Mouse (Mus musculus): Measurements from ENCODE around the gene Micu1.

GRCm38 (mm10) chr10:59875396-59875795, 173.1 kb downstream of the Micu1 start:
- TF ChIP-seq POLR2A (IDR thresholded peaks at IDR 0.05; ENCODE audit: borderline replicate concordance, insufficient read depth, low read length) (no peak), CTCF (IDR thresholded peaks at IDR 0.05; ENCODE audit: borderline replicate concordance, insufficient read depth, low read depth, low read length) (no peak)

All from cerebellum, adult 2 months (tissue).